ENCODE assay signal across 11 mouse cellular contexts in the genomic region with DNA sequence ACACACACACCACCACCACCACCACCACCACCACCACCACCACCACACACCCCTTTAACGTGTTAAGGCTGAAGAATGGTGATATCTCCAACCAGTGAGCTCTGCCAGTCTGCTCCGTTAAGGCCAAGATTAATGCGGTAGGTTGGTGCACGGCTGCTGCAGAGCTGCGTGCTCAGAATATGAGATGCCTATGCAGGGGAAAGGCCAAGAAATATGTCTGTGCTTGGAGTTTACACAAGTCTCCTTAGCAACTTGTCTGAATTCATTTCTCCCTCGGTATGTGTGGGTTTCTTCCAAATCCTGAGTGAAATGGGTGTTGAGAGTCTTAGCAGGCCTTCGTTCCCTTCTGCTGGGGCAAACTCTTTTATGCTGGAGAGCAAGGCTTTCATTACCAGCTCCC.
DNase-seq lines count a peak whose midpoint lies in the region; ATAC-seq and TF ChIP-seq lines count a peak whose summit lies in the region.
"Had no signal": no experiment of that assay in that cellular context is flagged by ENCODE, and none has a peak within 500 bp of the region (broad histone marks: within the 10 kb centered on the region; RNA-seq: fewer than 3 reads in every experiment).

No protein-coding gene starts in this region.

- no peak for TF ChIP-seq CTCF in cortical plate, adult 2 months (IDR thresholded peaks at IDR 0.05; ENCODE audit: extremely low read depth, insufficient read depth, low read length)

- no peak overlapping the region for H3K9ac ChIP-seq in heart, embryonic 14.5 days (ENCODE audit: low read length)
- H3K9ac ChIP-seq in hindbrain, embryonic 13.5 days = no peak overlapping the region
- no peak overlapping the region for H3K9ac ChIP-seq in midbrain, embryonic 12.5 days (replicated peaks)
- H3K9ac ChIP-seq in liver, embryonic 11.5 days (ENCODE audit: low read depth, low read length) = no peak overlapping the region

- ATAC-seq in heart, embryonic 14.5 days (ENCODE audit: insufficient number of reproducible peaks, insufficient read depth, low FRiP score, low read depth) = no peak; the same call in 1 of the 2 replicates
- no peak; the same call in 1 of the 2 replicates for ATAC-seq in hindbrain, embryonic 13.5 days (ENCODE audit: low FRiP score)
- no peak for ATAC-seq in midbrain, embryonic 12.5 days (ENCODE audit: low FRiP score, low read depth)
- ATAC-seq in granulocyte monocyte progenitor cell, adult 5-6 weeks (replicated peaks; ENCODE audit: poor library complexity, severe bottlenecking) = no peak
- no peak for ATAC-seq in liver, embryonic 11.5 days (replicated peaks; ENCODE audit: low FRiP score)

- H3K27ac ChIP-seq in heart, embryonic 14.5 days (replicated peaks in 1 of 2; ENCODE audit: control insufficient read depth in 1 of 2, insufficient read depth in 1 of 2, low read depth in 2 of 2, low read length in 2 of 2) = peak overlapping the region; percentile 12 to 57; a peak in 2 of 4 replicates
- H3K27ac ChIP-seq in cortical plate, adult 2 months (ENCODE audit: insufficient read depth, low read length) = 0 out of 2 replicates have a peak overlapping the region, but pooled peaks have one; percentile 18
- peak overlapping the region; percentile 87 for H3K27ac ChIP-seq in hindbrain, embryonic 13.5 days
- peak overlapping the region; percentile 63 for H3K27ac ChIP-seq in midbrain, embryonic 12.5 days (replicated peaks)
- no peak overlapping the region for H3K27ac ChIP-seq in liver, embryonic 11.5 days (ENCODE audit: low read depth, low read length)

- no peaks in the 10 kb centered on the region for H3K27me3 ChIP-seq in heart, embryonic 14.5 days (ENCODE audit: control insufficient read depth, insufficient read depth, low read length)
- no peaks in the 10 kb centered on the region for H3K27me3 ChIP-seq in hindbrain, embryonic 13.5 days
- no peaks in the 10 kb centered on the region for H3K27me3 ChIP-seq in midbrain, embryonic 12.5 days
- no peaks in the 10 kb centered on the region for H3K27me3 ChIP-seq in liver, embryonic 11.5 days (replicated peaks; ENCODE audit: control insufficient read depth, insufficient read depth, low read length)
- H3K27me3 ChIP-seq: CH12.LX had no signal

- no peak overlapping the region for H3K4me3 ChIP-seq in heart, embryonic 14.5 days (ENCODE audit: control insufficient read depth in 1 of 2, insufficient read depth in 1 of 2, low read depth in 1 of 2, low read length in 2 of 2)
- no peak overlapping the region for H3K4me3 ChIP-seq in cortical plate, adult 2 months (ENCODE audit: insufficient read depth, low read length)
- no peak overlapping the region for H3K4me3 ChIP-seq in hindbrain, embryonic 13.5 days
- no peak overlapping the region for H3K4me3 ChIP-seq in midbrain, embryonic 12.5 days
- no peak overlapping the region for H3K4me3 ChIP-seq in liver, embryonic 11.5 days (ENCODE audit: low read depth, low read length)
- H3K4me3 ChIP-seq: myocyte had no signal

- H3K4me2 ChIP-seq in heart, embryonic 14.5 days (ENCODE audit: low read length) = no peak overlapping the region
- no peak overlapping the region for H3K4me2 ChIP-seq in hindbrain, embryonic 13.5 days
- H3K4me2 ChIP-seq in midbrain, embryonic 12.5 days (replicated peaks) = no peak overlapping the region
- H3K4me2 ChIP-seq in liver, embryonic 11.5 days = no peak overlapping the region

- H3K9me3 ChIP-seq in heart, embryonic 14.5 days (ENCODE audit: control insufficient read depth, low read length) = no peaks in the 10 kb centered on the region
- no peaks in the 10 kb centered on the region for H3K9me3 ChIP-seq in hindbrain, embryonic 13.5 days
- no peaks in the 10 kb centered on the region for H3K9me3 ChIP-seq in midbrain, embryonic 12.5 days
- no peaks in the 10 kb centered on the region for H3K9me3 ChIP-seq in liver, embryonic 11.5 days (ENCODE audit: control insufficient read depth, low read length)

- TF ChIP-seq POLR2A in cortical plate, adult 2 months (IDR thresholded peaks at IDR 0.05; ENCODE audit: extremely low read depth, insufficient read depth, low read length) = no peak

- 65% methylated on average over 7 of the region's 7 CpGs for WGBS in heart, embryonic 14.5 days
- WGBS in hindbrain, embryonic 13.5 days = 58% methylated on average over 7 of the region's 7 CpGs
- 68% methylated on average over 7 of the region's 7 CpGs for WGBS in midbrain, embryonic 12.5 days
- WGBS in liver, embryonic 11.5 days = 63% methylated on average over 7 of the region's 7 CpGs

- no peaks in the 10 kb centered on the region for H3K36me3 ChIP-seq in heart, embryonic 14.5 days (ENCODE audit: control insufficient read depth, insufficient read depth, low read length)
- H3K36me3 ChIP-seq in hindbrain, embryonic 13.5 days = 0 out of 2 replicates have a peak, but pooled peaks cover 2% of the 10 kb centered on the region
- peaks cover 8% of the 10 kb centered on the region for H3K36me3 ChIP-seq in midbrain, embryonic 12.5 days
- H3K36me3 ChIP-seq in liver, embryonic 11.5 days (ENCODE audit: control insufficient read depth, insufficient read depth, low read length) = no peaks in the 10 kb centered on the region

- peaks cover 6 to 13% of the 10 kb centered on the region in 2 experiments; a peak in 2 of 4 replicates for H3K4me1 ChIP-seq in heart, embryonic 14.5 days (ENCODE audit: control insufficient read depth in 2 of 2, insufficient read depth in 2 of 2, low read length in 2 of 2)
- peaks cover 11% of the 10 kb centered on the region for H3K4me1 ChIP-seq in cortical plate, adult 2 months (ENCODE audit: control insufficient read depth, insufficient read depth, low read length)
- H3K4me1 ChIP-seq in hindbrain, embryonic 13.5 days (replicated peaks) = peaks cover 38% of the 10 kb centered on the region
- peaks cover 26% of the 10 kb centered on the region for H3K4me1 ChIP-seq in midbrain, embryonic 12.5 days
- H3K4me1 ChIP-seq in liver, embryonic 11.5 days (replicated peaks; ENCODE audit: control insufficient read depth, insufficient read depth, low read length) = no peaks in the 10 kb centered on the region

- DNase-seq in heart, adult 18-20 months = no peak
- DNase-seq in urinary bladder, postnatal 10 days (ENCODE audit: low spot score) = no peak
- no peak for DNase-seq in liver, embryonic 11.5 days (ENCODE audit: low spot score)
- DNase-seq: thymus, adult 18-20 months had no signal
